8 mouse cellular contexts compared by ENCODE assay signal in genomic region chr7:45434203-45435015, GRCm38 (mm10). TPM values are rescaled to one million over a fixed set of nuclear protein-coding genes. Genes with fewer than 3 reads are reported as not detected.
DNase-seq lines count a peak whose midpoint lies in the region; ATAC-seq lines count a peak whose summit lies in the region.

Gys1 (plus strand) TSS chr7:45434844.

- H3K27ac ChIP-seq in heart, embryonic 14.5 days (replicated peaks in 1 of 2; ENCODE audit: control insufficient read depth in 1 of 2, insufficient read depth in 1 of 2, low read depth in 2 of 2, low read length in 2 of 2), result peak within 1 kb of the TSS; percentile 90 to 91
- peak within 1 kb of the TSS; percentile 86 for H3K27ac ChIP-seq in liver, embryonic 13.5 days
- H3K27ac ChIP-seq in stomach, embryonic 16.5 days (ENCODE audit: low read length), result peak within 1 kb of the TSS; percentile 88

- no peaks in the 10 kb centered on the region for H3K9me3 ChIP-seq in heart, embryonic 14.5 days (ENCODE audit: control insufficient read depth, low read length)
- H3K9me3 ChIP-seq in liver, embryonic 13.5 days (replicated peaks), result no peaks in the 10 kb centered on the region
- H3K9me3 ChIP-seq in stomach, embryonic 16.5 days (replicated peaks; ENCODE audit: control insufficient read depth, low read length), result no peaks in the 10 kb centered on the region

- peak within 1 kb of the TSS; percentile 90 for H3K9ac ChIP-seq in heart, embryonic 14.5 days (ENCODE audit: low read length)
- peak within 1 kb of the TSS; percentile 86 for H3K9ac ChIP-seq in liver, embryonic 13.5 days
- H3K9ac ChIP-seq in stomach, embryonic 16.5 days (ENCODE audit: low read length), result peak within 1 kb of the TSS; percentile 87

- ATAC-seq in CD4-positive, CD25-positive, alpha-beta regulatory T cell, adult 4 months, result peak; percentile 96
- ATAC-seq in heart, embryonic 14.5 days (ENCODE audit: insufficient number of reproducible peaks, insufficient read depth, low FRiP score, low read depth), result peak; percentile 94
- peak; percentile 96 for ATAC-seq in liver, embryonic 13.5 days (ENCODE audit: low read depth)
- peak; percentile 97 for ATAC-seq in stomach, embryonic 16.5 days (ENCODE audit: insufficient read depth, low FRiP score)

- no peaks in the 10 kb centered on the region for H3K27me3 ChIP-seq in heart, embryonic 14.5 days (ENCODE audit: control insufficient read depth, insufficient read depth, low read length)
- H3K27me3 ChIP-seq in liver, embryonic 13.5 days, result no peaks in the 10 kb centered on the region
- H3K27me3 ChIP-seq in stomach, embryonic 16.5 days (ENCODE audit: control insufficient read depth, insufficient read depth, low read length), result no peaks in the 10 kb centered on the region

- peaks cover 19 to 37% of the 10 kb centered on the region in 2 experiments for H3K4me1 ChIP-seq in heart, embryonic 14.5 days (ENCODE audit: control insufficient read depth in 2 of 2, insufficient read depth in 2 of 2, low read length in 2 of 2)
- peaks cover 52% of the 10 kb centered on the region for H3K4me1 ChIP-seq in liver, embryonic 13.5 days (replicated peaks)
- H3K4me1 ChIP-seq in stomach, embryonic 16.5 days (ENCODE audit: control insufficient read depth, insufficient read depth, low read length), result peaks cover 37% of the 10 kb centered on the region

- WGBS in heart, embryonic 14.5 days, result under 1% methylated on average over 45 of the region's 45 CpGs
- under 1% methylated on average over 45 of the region's 45 CpGs for WGBS in liver, embryonic 13.5 days (ENCODE audit: insufficient replicate concordance)
- under 1% methylated on average over 45 of the region's 45 CpGs for WGBS in stomach, embryonic 16.5 days

- H3K4me2 ChIP-seq in heart, embryonic 14.5 days (ENCODE audit: low read length), result peak within 1 kb of the TSS; percentile 78
- H3K4me2 ChIP-seq in liver, embryonic 13.5 days, result peak within 1 kb of the TSS; percentile 95
- peak within 1 kb of the TSS; percentile 89 for H3K4me2 ChIP-seq in stomach, embryonic 16.5 days (ENCODE audit: low read depth, low read length)

- DNase-seq in c-Kit-negative CD71-positive TER-119-positive erythroid progenitor cells, embryonic 14.5 days (ENCODE audit: low read depth, low spot score), result peak; percentile 99
- DNase-seq in fibroblast of lung, adult 2 months (ENCODE audit: low read depth), result peak; percentile 100
- peak; percentile 100 for DNase-seq in kidney, postnatal 14 days
- DNase-seq in liver, embryonic 13.5 days, result peak; percentile 100
- peak; percentile 100 for DNase-seq in neural tube, embryonic 10.5 days (ENCODE audit: extremely low spot score, low spot score)

- H3K36me3 ChIP-seq in heart, embryonic 14.5 days (ENCODE audit: control insufficient read depth, insufficient read depth, low read length), result peaks cover 40% of the 10 kb centered on the region
- H3K36me3 ChIP-seq in liver, embryonic 13.5 days, result peaks cover 29% of the 10 kb centered on the region
- no peaks in the 10 kb centered on the region; the same call in 1 of the 2 replicates for H3K36me3 ChIP-seq in stomach, embryonic 16.5 days (ENCODE audit: control insufficient read depth, insufficient read depth, low read length)

- peak within 1 kb of the TSS; percentile 72 to 83 for H3K4me3 ChIP-seq in heart, embryonic 14.5 days (ENCODE audit: control insufficient read depth in 1 of 2, insufficient read depth in 1 of 2, low read depth in 1 of 2, low read length in 2 of 2)
- peak within 1 kb of the TSS; percentile 74 for H3K4me3 ChIP-seq in liver, embryonic 13.5 days (replicated peaks)
- peak within 1 kb of the TSS; percentile 81 for H3K4me3 ChIP-seq in stomach, embryonic 16.5 days (replicated peaks; ENCODE audit: low read length)

RNA-seq across cellular contexts. Expression of gene Gys1, which starts in this region (rescaled TPM):
- 10 to 100 TPM in 1 of 2 experiments, 1 to 10 TPM in 1; 9.2 to 18.2 TPM for polyA plus RNA-seq in CD4-positive, CD25-positive, alpha-beta regulatory T cell, adult 4 months (2017; shearing (Covaris generic))
- 99.1 and 105 TPM in 2 replicates for polyA plus RNA-seq in heart, embryonic 14.5 days (2014; fragmentation: Nextera tagmentation; extraction: Ambion mirVana)
- 4.1 and 5.1 TPM in 2 replicates for polyA plus RNA-seq in liver, embryonic 13.5 days (2015; fragmentation: Nextera tagmentation; extraction: Ambion mirVana)
- 46.3 and 47.3 TPM in 2 replicates for polyA plus RNA-seq in stomach, embryonic 16.5 days (2015; fragmentation: Nextera tagmentation; extraction: Ambion mirVana)

Comparison
In these comparisons a context has a peak if more than half of its experiments do, and no peak if none do; other contexts are left out.
1. Peak in every context shown above with its lines: DNase-seq, ATAC-seq, H3K4me3 ChIP-seq and H3K27ac ChIP-seq.